Mouse (Mus musculus): ENCODE results near the gene Veph1.

DNA sequence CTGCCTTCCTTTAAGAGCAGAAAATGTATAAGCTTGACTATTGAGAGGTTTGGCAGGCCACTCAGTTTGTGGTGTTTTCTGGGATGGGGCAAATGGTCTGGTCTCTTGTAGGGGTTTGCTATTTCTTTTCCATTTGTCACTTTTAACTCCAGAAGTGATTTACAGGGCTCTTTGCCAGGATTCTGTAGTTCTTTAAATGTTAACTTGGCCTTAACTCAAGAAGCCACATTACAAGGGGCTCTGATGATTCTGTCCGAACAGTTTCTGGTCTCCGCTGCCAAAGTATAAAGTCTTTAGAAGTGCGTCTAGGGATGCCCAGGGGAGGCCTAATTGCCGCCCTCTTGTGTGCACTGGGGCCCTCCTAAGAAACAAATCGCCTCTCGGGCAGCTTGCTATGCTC is 134.0 kb downstream of the Veph1 start:
- TF ChIP-seq POLR2A (IDR thresholded peaks at IDR 0.05; ENCODE audit: insufficient read depth, low read depth, low read length) (no peak), CTCF (IDR thresholded peaks at IDR 0.05; ENCODE audit: insufficient read depth, low read depth, low read length) (no peak)

Measured in olfactory bulb, adult 2 months (tissue).